Mouse (Mus musculus) cerebellum, adult 9-10 months (tissue): ENCODE results near the gene Dnmt3a.
A peak's percentile ranks its signal among the peaks of the same experiment; 100 is the strongest.

Experiments used
- DNase-seq: peaks from one replicate; pipeline ENCODE4 v3.0.0; 2022

Gene Dnmt3a

GRCm38 (mm10) chr12:3926127-3926526 lies 120.3 kb downstream of the Dnmt3a start:
- DNase-seq = peak; percentile 85

GRCm38 (mm10) chr12:3928841-3929240 lies 123.0 kb downstream of the Dnmt3a start:
- DNase-seq = peak; percentile 58

GRCm38 (mm10) chr12:3930090-3930865 lies 124.5 kb downstream of the Dnmt3a start:
- DNase-seq = peak; percentile 73

- no peak for DNase-seq
These were observed 136.2 kb downstream of the Dnmt3a start for GRCm38 (mm10) chr12:3942026-3942425.

DNA sequence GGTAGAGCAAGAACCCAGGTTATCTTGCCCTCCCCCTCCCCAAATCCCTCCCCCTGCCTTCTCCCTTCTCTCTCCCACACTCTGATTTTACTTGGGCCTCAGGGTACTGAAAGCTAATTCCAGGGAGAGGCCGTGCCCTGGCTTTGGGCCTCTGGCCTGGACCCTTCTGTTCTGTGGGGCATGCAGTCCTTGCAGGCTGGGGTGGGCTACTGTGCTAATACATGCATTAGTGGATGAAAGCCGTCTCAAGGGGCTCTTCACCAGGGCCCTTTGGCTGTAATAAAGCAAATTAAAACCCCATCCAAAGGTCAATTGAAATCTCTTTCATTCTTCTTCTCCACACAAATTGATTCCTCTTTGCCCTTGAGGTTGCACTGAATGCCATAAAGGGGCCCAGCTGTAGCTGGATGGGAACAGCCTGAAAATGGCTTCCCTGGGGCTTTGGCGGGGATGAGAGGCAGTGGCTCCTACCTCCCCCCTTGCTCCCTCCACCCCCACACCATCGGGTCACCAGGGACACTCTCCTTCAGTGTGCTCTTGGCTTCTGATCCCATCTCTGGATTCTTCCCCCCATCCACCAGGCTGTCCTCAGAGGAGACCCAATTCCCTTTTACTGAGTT lies 138.8 kb downstream of the Dnmt3a start:
- no peak for DNase-seq

DNA sequence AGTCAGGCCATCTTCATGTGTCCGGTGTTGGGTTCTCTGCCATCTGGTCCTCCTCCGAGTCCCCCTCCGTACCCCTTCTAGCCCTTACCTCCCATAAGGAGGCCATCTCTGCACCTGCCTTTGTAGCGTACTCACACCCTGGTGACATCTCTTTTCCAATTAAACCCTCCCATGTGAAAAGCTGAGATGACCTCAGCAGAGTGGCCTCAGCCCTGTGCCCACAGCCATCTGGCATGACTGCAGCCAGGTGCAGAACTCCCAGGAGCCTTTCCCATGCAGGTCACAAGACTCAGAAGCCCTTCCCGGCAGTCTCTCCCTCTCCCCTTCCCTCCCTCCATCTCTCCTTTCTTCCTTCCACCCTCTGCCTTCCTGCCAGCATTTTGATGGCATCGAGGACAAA lies 141.7 kb downstream of the Dnmt3a start:
- DNase-seq = no peak

DNA sequence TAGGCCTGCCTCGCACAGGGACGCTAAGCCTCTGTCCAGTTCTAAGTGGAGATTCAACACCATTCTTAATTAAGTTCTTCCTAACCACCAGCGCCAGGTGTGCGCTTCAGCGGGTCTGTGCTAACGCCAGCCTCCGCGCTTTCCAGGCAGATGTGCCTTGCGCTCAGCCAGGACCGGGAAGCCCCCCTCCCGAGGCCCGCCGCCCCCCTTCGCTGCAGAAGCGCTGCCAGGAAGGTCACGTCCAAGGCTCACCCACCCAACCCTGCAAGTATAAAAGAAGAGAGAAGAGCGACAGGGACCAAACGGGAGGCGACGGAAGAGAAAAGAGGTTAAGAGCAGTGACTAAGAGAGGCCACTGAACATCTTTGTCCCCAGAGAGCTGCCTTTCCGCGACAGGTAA lies 148.8 kb downstream of the Dnmt3a start, which contains the start of gene Pomc:
Pomc (plus strand) TSS at position 301 of the 400 bp plus-strand sequence.
- DNase-seq = no peak

DNA sequence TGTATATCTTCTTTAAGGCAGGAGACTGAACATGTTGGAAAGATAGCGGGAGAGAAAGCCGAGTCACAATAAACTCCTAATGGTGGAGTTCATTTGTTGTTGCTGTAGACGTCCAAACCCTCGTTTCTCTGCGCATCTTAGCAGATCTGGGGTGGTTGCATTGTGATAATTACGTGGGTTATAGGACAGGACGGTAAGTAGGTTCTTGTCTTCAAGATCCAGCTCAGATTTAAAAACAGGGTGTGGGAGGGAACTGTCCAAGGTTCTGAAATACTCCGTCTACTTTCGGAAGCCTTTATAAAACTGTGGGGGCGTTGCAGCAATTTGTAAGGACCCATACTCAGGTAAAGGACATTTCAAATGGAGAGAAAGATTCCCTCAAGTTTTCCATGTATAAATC lies 149.6 kb downstream of the Dnmt3a start:
- DNase-seq = no peak

- no peak for DNase-seq
These were observed 150.5 kb downstream of the Dnmt3a start for GRCm38 (mm10) chr12:3956351-3956750.

- peak; percentile 87 for DNase-seq
These were observed 154.2 kb downstream of the Dnmt3a start for GRCm38 (mm10) chr12:3959791-3960543.

- DNase-seq = peak; percentile 63
These were observed 154.7 kb downstream of the Dnmt3a start for GRCm38 (mm10) chr12:3960553-3960952.
